Mouse (Mus musculus) gastrocnemius, postnatal 25 days (tissue): ENCODE measurements around the gene Fyn. TPM values are rescaled to one million over a fixed set of nuclear protein-coding genes. Genes with fewer than 3 reads are reported as not detected.

ENCODE experiments used
- DNase-seq: peaks from one replicate; pipeline ENCODE4 v3.0.0; 2022
- total RNA-seq, 2 experiments: library from RNA; stranded (reverse); gene quantifications; 1 replicate in 1 of 2; 2 replicates in 1 of 2; pipeline ENCODE4 v1.2.3; 2021

Gene Fyn
- total RNA-seq, 2 experiments from 2014 or later, result 7.1 to 9.8 TPM

GRCm38 (mm10) chr10:39411857-39412559 lies 43.4 kb downstream of the Fyn start:
- DNase-seq, result no peak

DNA sequence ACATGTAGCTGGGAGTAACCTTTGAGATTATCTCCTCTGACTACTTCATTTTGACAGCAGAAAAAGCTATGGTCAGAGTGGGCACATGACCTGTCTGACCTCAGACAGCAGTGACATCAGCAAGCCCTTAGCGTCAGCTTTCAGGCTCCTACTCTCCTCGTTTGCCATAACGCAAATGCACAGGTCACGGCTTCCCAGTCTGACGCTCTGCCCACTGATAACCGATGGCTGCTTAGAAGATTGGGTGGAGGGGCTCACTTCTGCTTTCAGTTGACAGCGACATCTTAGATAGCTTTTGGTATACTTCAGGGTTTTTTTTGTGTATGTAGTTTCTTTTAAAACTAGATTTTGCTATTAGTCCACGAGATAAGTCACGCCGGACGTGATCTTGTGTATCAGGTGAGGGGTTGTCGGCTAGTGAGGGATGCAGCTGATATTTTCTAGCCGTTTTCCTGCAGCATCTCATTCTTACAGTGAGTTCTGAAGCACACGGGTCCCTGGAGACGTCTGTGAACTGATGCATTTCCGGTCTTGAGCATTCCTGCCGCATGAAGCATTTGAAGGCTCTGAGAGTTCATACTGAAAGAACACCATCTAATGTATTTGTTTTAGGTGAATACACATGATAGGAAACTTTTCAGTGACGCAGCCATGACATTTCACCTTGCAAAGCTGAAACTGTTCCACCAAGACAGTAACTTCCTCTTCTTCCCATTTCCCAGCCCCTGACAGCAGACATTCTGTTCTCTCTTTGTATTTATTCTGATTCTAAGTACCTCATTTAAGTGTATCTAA lies 44.4 kb downstream of the Fyn start:
- DNase-seq, result no peak

DNA sequence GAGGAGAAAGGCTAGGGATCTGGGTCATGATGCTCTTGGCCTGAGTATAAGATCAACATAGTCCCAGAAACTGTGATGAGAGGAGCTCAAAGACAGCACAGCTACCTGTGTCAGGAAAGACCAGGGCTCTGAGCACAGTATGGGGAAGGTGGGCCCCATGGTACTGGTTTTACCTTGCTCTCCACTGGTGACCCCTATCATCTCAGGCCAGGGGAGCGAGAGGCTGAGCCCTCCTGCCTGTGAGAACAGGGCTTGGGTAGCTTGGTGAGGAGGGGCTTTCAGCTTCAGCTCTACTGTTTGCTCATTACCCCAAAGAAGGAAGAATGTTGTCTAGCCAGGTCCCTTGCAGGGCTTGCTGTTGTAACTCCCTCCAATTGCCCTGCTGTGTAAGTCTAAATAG lies 45.4 kb downstream of the Fyn start:
- no peak for DNase-seq

DNA sequence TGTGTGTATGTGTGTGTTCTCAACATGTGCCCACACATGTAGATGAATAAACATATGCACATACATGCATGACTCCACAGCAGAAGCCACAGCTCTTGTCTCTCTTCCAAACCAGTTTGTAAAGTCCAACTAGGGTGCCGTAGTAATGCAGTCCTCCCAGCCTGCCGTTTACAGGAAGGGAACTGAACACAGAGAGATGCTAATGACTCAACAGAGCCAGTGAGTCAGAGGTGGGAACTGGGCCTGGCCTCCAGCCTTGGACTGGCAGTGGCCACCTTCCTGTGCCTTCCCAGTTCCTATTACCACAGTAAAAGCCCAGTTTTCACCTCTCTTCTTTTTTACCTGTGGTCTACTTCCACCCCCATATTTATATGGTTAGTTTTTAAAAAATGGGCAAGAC lies 46.9 kb downstream of the Fyn start:
- peak; percentile 19 for DNase-seq

DNA sequence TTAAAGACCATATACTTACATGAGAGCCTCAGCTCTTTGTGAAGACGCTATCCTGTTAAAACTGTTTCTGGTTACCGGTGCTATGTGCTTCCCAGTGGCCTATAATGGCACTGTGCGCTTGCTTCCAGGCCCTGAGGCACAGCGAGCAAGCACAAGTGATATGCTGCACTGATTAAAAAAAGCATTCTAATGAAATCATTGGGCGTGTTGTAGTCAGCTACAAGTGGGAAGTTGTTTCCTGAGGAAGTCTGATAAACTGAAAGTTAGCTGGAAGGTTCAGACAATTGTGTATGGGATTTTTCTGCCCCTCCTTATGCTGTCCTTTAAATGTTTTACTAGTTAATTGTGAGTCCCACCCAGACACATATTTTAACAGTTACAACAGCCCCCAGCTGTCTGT lies 49.0 kb downstream of the Fyn start:
- no peak for DNase-seq

GRCm38 (mm10) chr10:39418395-39418794 lies 49.7 kb downstream of the Fyn start:
- no peak for DNase-seq

GRCm38 (mm10) chr10:39420842-39421617 lies 52.4 kb downstream of the Fyn start:
- peak; percentile 41 for DNase-seq

GRCm38 (mm10) chr10:39421772-39422171 lies 53.1 kb downstream of the Fyn start:
- no peak for DNase-seq

DNA sequence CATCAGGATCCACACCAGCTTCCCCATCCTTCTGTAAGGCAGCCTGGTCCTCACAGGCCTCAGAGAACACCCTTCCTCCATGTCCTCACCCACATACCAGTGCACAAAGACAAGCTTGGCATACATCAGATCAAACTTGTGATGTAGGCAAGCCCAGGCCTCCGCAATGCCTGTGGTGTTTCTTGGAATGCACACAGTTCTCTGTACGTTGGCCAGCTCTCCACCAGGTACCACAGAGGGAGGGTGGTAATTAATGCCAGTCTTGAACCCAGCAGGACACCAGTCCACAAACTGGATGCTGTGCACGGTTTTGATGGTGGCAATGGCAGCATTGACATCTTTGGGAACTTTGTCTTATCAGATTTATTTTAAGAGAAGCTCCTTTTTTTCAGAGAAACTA lies 56.0 kb downstream of the Fyn start:
- DNase-seq, result no peak

DNA sequence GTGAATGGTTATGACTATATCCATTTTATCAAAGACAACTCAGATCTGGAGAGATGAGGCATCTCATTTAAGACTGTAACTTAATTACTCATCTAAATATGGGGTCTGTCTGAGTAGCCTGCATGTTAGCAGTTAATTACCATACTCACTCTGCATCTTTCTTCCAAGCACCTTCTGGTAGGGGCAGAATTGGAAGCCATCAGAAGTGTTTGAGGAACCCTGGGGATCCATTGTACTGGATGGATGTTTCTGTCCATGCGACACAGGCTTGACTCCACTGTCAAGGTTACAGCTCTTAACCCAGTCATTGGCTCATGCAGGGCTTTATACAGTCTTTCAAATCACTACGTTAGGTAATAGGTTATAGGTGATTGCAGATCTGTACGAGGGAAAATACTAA lies 57.4 kb downstream of the Fyn start:
- no peak for DNase-seq

GRCm38 (mm10) chr10:39426833-39427490 lies 58.3 kb downstream of the Fyn start:
- no peak for DNase-seq

DNA sequence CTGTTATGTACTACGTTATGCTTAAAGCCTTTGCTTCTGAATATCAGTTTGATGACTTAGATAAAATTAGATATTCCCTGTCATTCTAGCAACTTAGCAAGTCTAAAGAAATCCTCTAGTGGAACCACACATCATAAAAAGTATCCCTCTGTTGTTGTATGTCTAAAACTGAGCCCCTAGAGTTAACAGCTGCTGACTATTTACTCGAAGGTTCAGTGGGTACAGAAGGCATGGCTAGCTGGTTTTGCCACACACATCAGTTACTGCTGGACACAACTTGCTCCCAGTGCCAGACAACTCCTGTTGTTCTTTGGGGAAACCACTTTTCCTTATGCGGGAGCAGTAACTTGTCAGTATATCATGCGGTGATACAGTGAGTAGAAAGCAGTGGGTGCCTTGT lies 61.0 kb downstream of the Fyn start:
- no peak for DNase-seq

DNA sequence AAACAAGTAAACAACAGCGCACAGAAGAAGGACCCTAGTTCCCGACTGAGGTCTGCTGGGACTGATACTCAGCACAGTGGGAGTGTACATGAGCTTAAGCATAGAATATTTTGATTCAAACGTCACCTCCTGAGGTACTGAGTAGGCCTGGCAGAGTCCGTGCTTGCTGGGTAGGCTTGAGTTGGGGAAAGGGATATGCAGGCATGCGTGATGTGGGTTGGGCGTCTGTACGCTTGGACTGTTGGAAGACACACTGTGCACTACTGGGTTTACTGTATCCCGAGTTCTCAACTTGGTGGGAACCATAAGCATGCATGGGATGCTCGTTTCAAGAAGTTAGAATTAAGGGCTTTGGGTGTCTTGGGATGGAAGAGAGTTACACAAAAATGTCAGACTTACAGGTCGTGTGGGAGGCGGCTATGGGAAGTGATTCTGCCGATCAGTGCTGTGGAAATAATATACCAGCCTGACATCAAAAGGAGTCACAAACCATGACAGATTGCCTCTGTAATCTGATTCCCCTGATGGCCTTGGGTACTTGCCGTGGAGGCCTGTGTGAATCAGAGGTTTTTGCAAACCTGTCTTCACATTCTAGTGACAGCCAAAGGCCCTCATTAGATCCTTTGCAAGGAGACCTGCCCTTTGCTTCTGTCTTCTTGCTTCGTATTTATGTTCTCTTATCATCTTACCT lies 61.6 kb downstream of the Fyn start:
- DNase-seq, result no peak

GRCm38 (mm10) chr10:39431265-39431664 lies 62.6 kb downstream of the Fyn start:
- DNase-seq, result no peak

- no peak for DNase-seq
Measured at GRCm38 (mm10) chr10:39432648-39433568, 64.3 kb downstream of the Fyn start.

- no peak for DNase-seq
Measured at GRCm38 (mm10) chr10:39433893-39434292, 65.2 kb downstream of the Fyn start.

- DNase-seq, result no peak
Measured at GRCm38 (mm10) chr10:39434758-39435448, 66.2 kb downstream of the Fyn start.

DNA sequence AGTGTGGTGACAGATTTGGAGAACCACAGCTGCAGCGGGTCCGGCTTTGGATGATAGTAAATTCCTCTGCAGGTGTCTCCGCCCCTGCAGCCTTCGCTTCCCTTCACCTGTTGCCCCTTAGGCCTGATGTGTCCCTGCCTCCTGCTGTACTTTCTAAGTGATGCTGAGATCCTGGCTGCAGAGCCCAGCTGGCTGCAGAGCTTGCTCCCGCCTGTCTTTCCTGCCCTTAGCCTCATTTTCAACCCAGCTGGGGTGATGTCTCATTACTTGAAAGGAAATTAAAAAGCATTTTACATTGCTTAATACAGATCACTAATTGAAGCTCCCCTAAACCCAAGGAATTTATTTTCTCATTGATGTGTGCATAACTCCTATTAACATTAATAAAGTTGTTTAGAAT lies 70.2 kb downstream of the Fyn start:
- DNase-seq, result no peak

- DNase-seq, result no peak
Measured at GRCm38 (mm10) chr10:39440506-39440905, 71.9 kb downstream of the Fyn start.

DNA sequence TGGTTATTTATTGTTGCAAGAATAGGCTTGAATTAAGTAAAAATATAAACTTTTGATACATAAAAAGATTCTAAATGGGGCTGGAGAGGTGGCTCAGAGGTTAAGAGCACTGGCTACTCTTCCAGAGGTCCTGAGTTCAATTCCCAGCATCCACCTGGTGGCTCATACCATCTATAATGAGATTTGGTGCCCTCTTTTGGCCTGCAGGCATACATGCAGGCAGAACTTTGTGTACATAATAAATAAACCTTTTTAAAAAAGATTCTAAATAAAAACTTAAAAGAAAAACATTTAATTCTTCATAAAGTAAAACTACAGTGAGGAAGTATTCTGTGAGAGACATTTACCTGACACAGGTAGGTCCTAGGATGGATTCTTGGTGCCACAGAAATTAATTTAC lies 73.0 kb downstream of the Fyn start:
- DNase-seq, result no peak
